Mouse (Mus musculus): ENCODE measurements around the gene Serpinf2.

Gene Serpinf2

DNA sequence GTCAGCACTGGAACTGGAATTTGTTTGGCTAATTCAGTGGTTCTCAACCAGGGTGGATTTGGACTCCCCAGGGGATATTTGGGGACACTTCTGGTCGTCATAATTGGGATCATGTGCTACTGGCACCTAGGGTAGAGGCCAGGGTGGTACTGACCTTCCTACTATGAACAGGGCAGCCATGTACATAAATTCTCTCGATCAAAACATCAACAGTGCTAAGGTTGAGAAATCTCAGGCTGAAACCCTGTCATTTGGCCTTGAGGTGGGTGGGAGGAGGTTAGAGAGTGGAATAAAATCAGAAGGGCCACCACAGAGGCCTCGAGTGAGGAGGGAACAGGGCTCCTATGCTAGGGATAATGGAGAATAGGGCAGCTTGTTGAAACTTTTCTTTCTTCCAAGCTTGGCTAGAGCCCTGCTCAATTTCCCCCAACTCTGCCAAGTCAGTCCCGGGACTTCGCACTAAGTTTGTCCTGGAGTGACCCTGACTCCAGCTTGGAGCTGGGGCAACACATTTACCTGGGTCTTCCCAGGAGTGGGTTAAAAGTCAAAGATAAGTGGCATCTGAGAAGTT, 19.8 kb upstream of the Serpinf2 start:
- DNase-seq (ENCODE audit: low read depth): peak; percentile 27

DNA sequence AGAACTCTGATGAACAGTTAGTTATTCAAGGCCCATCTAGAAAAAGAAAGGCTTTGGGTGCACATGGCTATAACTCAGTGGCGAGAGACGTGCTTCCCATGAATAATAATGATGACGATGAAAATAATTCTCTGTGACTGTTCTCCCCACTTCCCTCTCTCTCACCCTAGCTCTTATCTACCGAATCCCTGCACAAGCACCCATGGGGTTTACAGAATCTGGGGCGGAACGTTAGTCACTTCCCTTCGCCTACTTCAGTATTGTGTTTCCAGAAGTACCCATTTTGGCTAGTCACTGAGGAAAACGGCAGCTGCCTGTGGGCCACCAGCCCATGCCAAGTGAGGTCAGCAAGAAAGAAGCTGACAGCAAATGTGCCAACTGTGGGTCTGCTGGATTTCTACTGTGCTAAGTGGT, 19.2 kb upstream of the Serpinf2 start:
- DNase-seq (ENCODE audit: low read depth): peak; percentile 27

DNA sequence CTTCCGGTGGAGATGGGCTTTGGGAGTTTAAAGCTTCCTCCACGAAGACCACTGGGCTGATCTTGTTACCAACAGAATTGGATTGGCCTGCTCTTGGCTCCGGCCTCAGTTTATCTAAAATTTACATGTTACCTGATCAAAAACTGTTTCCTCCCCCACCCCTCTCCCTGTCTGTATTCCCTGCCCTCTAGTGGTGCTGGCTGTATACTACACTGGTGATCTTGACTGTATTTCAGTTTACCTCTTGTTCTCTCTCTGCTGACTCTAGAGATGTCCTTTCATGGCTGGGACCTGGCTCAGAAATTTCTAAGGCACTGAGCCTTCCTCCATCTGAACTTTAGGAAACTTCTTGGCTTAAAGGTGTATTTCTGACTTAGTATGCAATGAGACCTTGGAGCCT, 18.8 kb upstream of the Serpinf2 start:
- peak; percentile 80 for DNase-seq (ENCODE audit: low read depth)

DNA sequence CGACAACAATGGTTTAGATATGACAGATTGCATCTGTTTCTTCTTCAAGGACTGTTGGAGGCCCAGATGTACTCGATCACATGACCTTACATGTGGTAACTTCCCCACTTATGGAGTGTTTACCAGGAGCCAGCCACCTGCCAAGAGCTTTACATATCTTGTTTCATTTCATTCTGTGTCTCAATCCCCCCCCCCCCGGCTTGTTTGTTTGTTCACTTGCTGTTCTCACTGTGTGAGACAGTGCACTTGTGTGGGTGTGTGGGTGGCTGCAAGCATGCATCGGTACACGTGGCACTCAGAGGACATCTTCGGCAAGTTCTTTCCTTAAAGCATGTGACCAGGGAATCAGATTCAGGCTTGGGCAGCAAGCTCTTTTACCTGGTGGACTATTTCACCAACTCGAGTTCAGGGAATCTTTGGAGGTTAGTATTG, 17.1 kb upstream of the Serpinf2 start:
- DNase-seq (ENCODE audit: low read depth): no peak

DNA sequence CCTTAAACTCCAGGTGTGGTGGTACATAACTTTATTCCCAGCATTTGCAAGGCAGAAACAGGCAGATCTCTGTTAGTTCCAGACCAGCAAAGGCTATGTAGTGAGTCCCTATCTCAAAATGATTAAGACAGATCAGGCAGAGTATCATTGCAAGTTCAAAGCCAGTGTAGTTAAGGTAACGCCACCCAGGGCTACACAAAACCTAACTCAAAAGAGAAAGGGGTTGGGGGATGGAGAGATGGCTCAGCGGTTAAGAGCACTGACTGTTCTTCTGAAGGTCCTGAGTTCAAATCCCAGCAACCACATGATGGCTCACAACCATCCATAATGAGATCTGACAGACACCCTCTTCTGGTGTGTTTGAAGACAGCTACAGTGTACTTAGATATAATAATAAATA, 16.6 kb upstream of the Serpinf2 start:
- DNase-seq (ENCODE audit: low read depth): peak; percentile 27

DNA sequence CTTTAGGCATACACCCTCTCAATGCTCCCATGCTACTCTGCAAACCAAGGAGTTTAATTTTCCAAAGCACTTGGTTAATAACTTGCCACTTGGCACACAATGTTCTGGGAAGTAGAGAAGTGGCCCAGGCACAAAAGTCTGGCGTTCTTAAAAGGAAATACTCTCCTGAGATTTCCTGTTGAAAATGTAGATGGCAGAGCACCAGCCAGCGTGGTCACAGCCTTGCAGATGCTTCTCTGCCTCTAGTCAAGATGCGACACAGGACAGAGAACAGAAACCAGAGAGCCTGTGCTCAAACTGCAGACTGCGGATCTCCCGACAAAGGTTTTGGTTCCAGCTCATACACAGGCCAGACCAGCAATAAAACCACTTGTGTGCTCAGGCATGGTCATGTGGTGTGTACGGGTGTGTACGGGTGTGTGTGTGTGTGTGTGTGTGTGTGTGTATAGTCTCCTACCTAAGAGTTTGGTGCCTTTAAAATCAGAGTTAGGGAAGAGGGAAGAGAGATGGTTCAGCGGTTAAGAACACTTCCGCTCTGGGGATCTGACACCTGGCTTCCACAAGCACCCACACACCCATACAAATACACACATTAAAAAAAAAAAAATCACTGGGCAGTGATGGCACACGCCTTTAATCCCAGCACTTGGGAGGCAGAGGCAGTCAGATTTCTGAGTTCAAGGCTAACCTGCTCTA, 15.8 kb upstream of the Serpinf2 start:
- DNase-seq (ENCODE audit: low read depth): peak; percentile 60

DNA sequence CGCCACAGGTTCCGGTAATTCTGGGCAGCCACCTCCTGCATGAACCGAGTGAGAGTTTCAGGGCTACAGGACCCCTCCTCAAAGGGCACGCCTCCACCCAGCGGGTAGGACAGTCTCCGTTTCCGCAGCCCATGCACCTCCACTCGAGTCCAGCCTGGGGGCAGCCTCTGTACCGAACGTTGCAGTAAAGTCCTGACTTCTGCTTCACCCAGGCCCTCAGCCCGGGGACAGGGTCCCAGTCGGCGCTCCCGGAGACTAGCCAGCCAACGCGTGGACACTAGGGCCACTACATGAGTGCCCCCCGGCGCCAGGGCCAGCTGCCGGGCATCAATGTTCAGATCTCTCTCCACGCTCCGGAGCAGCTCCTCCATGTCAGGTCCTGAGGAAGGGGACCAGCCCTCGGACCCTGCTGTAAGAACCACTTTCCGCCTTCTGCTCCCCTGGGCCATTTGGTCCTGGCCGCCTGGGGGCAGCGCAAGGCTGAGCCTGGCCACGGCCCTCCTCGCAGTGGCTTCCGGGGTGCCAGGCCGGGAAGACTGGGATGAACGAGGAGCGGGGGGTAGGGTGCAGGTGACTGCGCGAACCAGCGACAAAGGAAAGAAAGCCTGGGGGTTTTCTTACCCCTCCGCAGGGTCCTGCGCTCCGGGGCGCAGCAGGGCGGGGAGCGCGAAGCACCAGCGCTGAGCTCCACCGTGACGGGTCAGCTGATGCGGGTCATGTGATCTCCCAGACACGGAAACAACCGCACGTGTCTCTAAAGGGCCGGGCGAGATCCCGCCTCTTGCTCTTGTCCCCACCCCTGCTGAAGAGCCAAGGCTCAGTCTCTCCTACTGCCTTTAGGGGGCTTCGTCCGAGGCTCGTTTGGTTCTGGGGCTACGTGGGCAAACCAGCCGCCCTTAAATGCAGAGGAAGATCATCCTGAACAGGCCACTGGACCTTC, 14.9 kb upstream of the Serpinf2 start, which contains the start of gene Wdr81:
TSS of gene Wdr81 (minus strand) at position 727 of the 940 bp plus-strand sequence.
- peak; percentile 88 for DNase-seq (ENCODE audit: low read depth)

DNA sequence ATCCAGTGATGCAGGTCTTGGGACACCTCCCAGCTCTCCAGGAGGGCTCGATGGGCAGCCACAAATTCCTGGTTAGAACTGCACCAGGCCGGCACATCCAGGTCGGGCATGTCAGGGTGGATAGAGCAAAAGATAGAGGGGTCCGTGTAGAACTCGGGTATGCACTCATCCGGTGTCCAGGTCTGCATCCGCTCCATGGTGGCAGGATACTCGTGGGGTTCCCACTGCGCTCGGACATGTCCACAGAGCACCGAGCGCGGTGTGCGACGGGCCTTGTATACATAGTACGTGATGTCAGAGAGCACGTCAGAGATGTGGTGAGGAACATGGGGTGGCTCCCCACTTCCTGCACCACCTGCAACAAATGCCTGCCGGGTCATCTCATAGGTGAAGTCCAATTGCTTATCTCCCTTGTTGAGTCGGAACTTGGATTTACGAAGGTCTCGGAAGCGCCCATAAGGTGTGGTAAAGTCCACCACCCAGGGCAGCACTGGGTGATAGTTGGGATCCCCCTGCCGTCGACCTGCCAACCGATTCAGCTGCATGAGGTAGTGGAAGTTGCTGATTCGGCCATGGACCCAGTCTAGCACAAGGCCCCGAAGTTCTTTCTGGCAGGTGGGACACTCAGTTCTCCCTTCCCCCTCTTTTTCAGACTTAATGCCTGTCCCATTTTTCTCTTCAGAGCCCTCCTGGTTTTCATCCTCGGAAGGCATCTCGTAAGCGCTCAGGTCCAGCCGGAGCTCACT, 13.6 kb upstream of the Serpinf2 start:
- no peak for DNase-seq (ENCODE audit: low read depth)

DNA sequence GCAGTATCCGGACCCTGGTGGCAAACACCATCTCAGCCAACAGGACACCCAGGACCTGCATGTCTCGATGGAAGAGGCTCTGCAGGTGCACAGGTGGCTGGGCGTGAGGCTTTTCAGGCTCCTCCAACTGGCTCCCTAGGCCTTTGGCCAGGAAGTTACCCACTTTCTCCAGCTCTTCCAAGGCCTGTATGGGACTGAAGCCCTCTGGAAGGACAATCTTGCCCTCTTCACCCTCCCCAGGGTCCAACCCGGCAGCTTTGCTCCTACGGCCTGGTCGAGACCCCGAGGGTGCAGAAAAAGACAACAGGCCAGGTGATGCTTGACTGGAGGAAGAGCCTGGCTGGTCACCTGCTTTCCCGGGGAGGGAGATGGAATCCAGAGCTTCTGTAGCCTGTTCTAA, 12.7 kb upstream of the Serpinf2 start:
- DNase-seq (ENCODE audit: low read depth): no peak

DNA sequence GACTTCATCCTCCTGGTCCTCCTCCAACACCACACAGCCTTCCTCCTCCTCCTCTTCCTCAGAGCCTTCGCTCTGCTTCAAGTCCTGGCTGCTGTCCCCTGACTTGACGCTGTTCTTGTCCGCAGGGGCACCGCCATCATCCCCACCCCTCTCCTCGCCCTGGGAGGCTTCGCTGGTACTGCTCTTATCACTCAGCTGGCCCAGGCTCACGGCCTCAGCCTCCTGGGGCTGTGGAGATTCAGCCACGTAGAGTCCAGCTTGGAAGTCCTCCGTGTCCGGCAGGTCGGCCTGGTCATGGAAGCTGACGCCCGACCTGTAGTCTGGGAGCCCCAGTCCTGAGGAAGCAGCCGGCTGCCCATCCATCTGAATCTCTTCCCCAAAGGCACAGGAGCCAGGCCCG, 11.5 kb upstream of the Serpinf2 start:
- DNase-seq (ENCODE audit: low read depth): no peak

DNA sequence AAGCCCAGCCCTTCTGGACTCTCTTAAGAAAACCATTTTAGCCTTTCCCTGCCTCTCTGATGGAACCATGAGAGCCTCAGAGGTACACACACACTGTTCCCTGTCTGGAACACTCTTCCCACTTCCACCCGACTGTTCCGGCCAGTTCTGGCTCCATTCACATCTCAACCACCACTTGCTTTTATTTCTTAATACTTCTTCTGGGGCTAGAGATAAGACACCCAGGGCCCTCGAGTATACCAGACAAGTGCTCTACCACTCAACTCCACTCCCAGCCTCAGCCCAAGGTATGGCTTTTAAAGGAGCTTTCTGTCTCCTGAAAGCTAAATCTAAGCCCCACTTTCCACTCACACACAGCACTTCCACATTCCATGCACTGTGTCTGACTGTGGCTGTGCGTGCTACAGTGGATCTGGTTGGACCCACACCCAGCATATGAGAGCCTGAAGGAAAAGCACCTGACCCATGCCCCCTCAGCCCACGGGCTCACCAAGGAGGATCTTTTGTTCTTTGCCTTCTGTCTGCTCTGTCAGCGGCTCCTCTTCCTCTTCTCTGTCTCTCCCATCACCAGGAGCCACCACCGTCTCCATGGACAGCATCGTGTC, 11.0 kb upstream of the Serpinf2 start:
- no peak for DNase-seq (ENCODE audit: low read depth)

DNA sequence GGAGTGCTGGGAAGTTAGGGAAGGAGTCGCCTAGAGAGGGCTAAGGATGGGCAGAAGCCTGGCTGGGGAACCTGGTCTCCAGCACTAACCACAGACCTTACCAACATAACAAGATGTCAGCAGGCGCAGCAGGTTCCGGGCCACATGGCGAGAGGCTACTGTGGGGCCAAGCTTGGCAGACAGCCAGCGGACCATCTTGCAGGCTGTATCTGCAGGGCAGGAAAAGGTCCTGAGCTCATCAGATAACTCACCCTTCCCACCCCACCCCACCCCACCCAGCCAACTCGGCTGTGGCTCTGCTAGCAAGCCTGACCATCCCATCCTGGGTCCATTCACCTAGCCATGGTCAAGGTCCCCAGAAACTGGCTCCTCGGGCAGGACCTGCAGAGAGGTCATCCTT, 10.3 kb upstream of the Serpinf2 start:
- DNase-seq (ENCODE audit: low read depth): no peak

DNA sequence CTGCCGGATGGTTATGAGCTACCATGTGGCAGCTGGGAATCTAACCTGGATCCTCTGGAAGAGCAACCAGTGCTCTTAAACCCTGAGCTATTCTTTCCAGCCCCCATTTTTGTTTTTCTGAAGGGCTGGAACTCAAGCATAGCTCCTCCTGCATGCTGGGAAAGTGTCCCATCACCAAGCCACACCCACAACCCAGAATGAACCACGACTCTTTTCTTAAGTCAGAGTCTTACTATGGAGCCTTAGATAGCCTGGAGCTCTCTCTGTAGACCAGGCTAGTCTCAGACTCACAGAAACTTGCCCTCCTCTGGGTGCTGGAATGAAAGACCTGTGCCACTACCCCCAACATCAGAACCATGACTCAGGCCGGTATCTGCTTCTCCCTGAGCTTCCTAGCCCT, 9.2 kb upstream of the Serpinf2 start:
- DNase-seq (ENCODE audit: low read depth): no peak

DNA sequence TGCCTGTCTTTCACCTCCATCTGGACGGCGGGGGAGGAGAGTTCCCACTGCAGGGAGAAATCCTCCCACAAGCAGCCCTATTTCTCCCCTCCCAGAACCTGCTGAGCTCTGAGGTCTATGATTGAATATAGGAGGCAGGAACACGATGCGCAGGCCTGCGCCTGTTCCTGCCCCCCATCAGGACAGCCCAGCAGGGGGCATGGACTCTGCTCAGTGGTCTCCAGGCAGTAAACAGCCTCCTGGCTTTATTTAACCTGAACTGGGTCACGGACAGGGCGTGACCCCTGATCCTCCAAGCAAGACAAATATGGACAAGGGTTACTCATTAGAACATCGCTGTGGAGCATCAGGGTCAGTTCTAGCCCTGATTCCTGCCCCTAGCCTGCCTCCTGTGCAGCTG, 4.3 kb upstream of the Serpinf2 start:
- DNase-seq (ENCODE audit: low read depth): no peak

DNA sequence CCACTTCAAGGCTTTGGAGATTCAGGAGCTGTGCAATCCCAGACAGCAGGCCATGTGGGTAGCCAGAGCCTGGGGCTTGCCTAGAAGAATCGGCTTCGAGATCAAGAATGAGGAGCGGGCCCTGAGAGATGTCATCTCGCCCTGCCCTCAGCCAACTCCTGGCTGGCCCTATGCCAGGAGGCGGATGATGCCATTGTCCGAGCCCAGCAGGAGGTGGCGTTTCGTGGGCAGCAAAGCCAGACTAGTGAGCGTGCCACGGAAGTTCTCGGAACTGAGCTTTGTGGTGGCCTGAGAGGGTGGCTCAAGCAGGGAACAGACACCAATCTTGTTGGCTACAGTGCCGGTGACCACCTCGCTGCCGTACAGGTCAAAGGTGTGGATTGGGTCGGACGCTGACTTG, 2.2 kb upstream of the Serpinf2 start:
- no peak for DNase-seq (ENCODE audit: low read depth)

DNA sequence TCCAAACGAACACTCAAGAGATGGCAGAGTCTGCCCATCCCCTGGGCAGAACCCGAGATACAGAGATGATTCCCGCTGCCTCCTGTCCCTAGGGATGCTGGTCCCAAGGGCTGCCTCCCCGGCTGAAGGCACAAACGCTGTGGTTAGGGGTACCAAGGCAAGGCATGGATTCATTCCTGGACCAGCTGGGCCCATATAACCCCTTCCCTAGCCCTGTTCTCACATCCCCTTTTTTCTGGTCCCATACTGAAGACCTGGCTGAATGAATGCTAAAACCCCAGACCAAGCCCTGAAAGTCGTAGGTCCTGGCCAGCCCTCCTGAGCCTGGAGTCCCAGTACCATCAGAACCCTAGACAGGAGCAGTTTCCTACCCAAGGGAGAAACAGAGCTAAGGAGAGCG, 1.6 kb upstream of the Serpinf2 start:
- no peak for DNase-seq (ENCODE audit: low read depth)

DNA sequence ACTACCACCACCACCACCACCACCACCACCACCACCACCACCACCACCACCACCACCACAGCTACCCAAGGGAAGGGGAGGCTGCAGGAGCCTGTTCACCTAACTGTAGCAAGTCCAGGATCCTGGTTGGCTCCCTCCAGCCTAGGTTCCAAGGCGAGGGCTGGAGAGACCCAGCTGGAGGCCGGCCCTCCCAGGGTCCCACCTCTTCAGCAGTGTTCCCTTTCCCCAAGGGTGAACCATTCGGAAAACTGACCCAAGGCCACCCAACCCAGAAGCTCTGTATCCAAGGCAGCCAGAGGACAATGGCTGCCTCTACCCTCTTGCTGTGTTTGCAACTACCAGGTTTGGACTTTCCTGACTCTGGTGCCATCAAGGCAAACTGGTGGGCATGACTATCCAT, 560 bp upstream of the Serpinf2 start:
- no peak for DNase-seq (ENCODE audit: low read depth)

DNA sequence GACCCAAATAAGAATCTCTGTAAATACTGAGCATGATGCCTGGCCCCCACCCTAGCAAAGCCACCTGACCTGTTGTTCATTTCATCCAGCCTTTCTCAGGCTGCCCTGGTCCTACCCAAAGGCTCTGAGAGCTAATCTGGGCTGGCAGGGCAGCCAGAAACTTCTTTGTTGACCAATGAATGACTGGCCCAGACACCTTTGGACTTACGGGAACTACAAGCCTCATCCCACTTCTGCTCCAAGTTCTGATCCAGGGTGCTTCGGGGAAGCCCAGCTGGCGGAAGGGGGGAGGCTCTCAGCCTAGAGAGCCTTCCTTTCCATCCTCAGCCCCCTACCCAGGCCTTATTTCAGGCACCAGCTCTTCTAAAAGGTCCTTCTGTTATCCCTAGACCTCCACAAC, 587 bp downstream of the Serpinf2 start:
- no peak for DNase-seq (ENCODE audit: low read depth)

DNA sequence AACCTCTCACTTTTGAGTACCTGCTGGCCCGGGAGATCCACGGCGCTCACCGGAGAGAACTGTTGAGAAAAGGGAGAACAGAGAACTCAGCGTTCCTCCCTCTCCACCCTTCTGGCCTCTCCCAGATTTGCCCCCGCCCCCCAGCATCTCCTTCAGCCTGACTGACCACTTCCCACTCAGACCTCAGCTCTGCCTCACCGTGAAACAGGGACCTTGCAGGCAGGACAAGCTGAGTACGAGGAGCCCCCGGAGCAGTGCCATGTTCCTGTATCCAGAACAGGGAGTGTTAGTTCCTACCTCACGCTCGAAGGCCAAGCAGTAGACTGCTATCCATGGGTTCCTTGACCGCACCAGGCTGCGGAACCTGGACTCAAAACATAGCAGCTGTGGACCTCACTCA, 1.2 kb downstream of the Serpinf2 start:
- DNase-seq (ENCODE audit: low read depth): no peak

DNA sequence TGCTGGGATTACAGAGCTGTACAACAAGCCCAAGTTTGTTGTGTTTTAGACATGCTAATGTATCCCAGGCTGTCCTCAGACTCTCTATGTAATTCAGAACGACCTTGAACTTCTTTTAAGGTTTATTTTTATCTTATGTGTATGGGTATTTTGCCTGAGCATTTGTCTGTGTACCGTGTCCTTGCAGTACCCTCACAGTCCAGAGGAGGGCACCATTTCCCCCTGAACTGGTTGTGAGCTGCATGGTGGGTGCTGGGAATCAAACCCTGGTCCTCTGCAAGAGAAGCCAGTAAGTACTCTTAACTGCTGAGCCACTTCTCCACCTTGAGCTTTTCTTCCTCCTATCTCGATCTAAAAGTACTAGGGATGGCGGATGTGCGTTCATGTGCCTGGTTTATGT, 5.3 kb downstream of the Serpinf2 start:
- peak; percentile 30 for DNase-seq (ENCODE audit: low read depth)

DNA sequence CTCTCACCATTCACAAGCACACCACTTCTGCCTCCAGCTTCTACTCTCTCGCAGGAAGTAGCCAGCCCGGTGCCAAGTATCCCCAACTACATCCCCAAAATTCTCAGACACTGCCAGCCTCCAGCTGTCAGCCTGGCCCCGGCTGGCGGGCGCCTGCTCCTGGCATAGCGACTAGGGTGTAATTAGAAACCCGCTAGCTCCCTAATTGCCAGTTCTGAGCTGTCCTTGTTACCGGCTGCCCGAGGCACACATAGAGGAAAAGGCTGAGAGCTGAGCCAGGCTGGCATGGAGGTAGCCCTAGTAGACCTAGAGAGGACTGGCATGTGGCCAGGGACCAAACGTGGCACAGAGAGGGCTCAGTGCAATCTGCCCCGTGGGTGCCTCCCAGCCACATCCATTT, 8.1 kb downstream of the Serpinf2 start:
- DNase-seq (ENCODE audit: low read depth): no peak
